Mouse (Mus musculus) heart, postnatal 0 days (tissue): ENCODE data around the gene Smim22.

Experiments
- CTCF ChIP-seq: IDR thresholded peaks from 2 replicates; pipeline ENCODE4 v1.5.1; 2016; ENCODE audit warnings: antibody characterized with exemption, control low read depth, low read depth
- EP300 ChIP-seq: IDR thresholded peaks from 2 replicates; pipeline ENCODE4 v1.6.1; 2016; ENCODE audit warnings: antibody characterized with exemption, low read depth

GRCm38 (mm10) chr16:4965392-4966129 is 41.5 kb upstream of the Smim22 start:
- TF ChIP-seq CTCF (no peak), EP300 (no peak)
